Mouse (Mus musculus): ENCODE measurements around the gene Ankrd13a.

Ankrd13a gene

DNA sequence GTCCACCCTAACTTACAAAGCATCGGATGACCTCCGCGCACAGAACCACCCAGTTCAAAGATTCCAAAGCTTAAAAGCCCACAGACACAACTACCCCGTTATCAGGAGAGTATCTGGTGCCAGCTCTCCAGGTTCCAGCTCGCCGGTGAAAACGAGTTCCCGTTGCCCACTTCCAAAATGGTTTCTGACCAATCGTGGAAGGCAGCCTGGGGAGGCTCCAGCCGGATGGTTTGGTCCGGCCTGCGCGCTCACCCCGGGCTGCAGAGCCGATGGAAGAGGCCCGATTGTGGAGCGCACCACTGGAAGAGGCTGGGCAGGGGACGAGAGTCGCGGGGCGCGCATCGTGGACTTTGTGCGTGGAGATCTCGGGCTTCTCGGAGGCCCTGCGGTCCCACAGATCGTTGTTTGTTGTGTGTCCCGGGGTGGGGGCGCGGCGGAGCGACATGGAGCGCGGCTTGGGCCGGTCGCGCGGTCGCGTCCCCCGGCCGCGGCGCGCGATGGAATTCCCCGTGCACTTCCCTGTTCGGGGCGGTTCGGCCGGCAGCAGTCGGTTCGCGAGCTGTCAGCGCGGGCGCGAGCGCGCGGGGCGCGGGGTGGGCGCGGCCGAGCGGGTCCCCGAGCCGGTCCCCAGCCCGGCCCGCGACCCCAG is at the start of gene Ankrd13a:
Ankrd13a (plus strand) TSS at position 275 of the 649 bp plus-strand sequence.
- DNase-seq (ENCODE audit: low read depth, low spot score), result peak; percentile 93

DNA sequence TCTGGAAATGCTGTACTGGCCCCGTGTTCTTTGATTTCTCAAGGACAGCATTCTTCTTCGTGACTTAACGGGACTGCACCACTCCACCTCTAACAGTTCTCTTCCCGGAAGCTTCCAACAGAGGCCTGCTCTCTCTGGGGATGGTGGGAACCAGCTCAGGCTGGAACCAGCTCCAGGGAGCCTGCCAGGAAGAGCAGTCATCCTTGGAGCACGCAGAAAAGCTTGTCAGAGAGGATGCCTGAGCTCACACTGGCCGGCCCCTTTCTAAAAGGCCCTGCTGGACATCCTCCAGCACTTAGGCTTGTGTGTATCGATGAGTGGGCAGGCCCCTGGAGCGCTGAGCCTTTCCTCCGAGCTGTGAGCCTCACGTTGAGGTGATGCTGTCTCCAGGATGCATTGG is 46.3 kb upstream of the Ankrd13a start:
- DNase-seq (ENCODE audit: low read depth, low spot score), result no peak

DNA sequence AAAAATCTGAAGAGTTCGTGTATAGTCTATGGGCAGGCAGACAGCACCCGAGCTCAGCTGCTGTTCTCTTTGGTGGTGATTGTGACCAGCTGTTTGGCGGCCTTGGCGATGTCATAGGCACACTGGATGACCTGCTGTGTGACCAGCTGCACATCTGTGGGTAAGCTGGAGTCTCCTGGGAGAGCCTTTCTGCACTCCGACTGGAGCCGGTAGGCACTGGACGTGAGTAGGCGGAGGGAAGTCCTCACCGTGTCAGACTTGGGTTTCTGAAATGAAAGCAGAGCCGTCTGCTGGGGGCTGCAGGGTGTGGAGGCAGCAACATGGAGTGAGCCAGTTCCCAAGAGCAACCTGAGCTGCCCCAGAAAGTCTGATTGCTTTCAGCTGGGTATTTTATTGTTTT is 44.3 kb upstream of the Ankrd13a start:
- DNase-seq (ENCODE audit: low read depth, low spot score), result no peak

DNA sequence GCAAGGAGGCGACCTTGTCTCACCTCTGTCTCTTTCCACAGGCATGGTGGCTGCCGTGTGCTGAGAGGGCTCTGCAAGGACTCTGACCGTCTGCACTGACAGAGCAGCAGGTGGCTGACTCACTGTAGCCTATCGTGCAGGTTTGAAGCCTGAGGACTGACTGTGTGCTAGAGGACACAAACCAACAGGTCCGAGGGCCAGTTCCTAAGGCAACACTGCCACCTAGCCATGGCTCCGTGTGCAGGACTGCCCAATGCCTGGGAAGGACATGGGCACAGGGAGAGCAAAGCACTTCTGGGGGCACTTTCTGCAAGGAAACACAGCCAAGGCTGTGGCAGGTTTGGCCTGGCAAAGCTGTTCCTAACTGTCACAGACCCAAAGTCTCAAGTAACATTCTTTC is 43.0 kb upstream of the Ankrd13a start:
- DNase-seq (ENCODE audit: low read depth, low spot score), result no peak

DNA sequence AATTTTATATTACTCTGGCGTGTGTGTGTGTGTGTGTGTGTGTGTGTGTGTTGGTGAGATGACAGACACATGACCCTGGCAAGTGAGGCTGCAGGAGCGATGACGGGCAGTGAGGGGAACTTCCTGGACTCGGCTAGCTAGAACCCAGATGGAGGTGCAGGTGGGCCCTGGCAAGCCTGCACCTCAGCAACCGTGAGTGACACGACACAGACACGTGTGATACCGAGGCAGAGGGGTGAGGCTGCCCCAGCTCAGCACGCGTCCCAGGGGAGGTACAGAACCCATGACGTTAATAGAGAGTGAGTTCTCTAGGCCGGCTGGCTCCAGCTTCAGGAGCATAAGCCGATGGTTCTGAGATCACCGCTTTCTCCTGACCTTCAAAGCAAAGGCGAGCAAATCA is 42.5 kb upstream of the Ankrd13a start:
- no peak for DNase-seq (ENCODE audit: low read depth, low spot score)

DNA sequence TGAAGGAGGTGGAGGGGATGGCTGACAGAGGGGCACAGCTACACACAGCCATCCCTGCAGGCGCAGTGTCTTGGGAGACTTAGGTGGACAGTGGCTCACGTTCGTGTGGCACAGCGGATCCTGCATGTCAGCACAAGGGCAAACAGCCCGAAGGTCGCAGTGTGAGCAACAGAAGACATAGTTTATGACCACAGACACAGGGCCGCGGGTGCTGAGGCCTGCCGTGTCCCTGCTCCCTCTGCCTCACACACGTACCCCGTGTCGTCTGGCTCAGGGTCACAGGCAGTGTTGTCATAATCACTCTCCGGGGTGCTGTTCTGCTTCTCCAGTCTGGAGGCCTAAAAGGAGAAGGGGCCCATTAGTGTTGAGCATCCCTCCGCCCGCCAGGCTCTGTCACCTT is 40.9 kb upstream of the Ankrd13a start:
- DNase-seq (ENCODE audit: low read depth, low spot score), result no peak

DNA sequence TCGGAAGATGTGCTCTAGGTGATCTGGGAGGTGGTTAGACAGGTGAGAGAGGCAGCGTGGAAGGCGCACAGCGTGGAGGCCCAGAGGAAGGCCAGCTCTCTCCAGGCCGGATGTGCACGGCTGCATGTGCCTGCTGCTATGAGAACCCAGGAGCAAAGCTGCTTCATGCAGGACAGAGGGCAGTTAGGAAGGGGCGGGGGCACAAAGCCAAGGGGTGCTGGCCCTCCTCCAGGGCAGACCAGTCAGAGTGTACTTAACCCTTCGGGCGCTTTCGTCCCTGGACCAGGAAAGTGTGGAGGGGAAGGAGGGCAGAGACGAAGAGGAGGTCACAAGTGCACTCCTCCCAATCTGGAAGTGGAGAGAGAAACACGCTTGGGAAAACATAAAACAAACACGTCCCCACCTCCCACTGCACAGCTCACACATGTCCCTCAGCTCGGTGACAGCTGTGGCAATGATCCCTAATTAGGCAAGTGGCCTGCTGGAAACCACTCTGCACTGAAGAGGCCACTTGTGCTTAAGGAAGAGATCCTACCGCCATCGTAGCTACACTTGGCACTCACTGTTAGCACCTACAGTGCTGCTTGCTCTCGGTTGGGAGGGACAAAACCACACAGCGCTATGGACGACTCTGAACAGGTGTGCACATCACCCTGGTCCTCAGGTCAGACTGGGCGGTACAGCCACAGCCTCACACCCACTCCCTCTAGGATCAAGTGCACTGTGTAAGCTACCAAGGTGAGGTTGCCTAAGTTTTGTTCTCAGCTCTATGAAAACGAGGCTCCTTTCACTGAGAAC is 37.2 kb upstream of the Ankrd13a start:
- no peak for DNase-seq (ENCODE audit: low read depth, low spot score)

DNA sequence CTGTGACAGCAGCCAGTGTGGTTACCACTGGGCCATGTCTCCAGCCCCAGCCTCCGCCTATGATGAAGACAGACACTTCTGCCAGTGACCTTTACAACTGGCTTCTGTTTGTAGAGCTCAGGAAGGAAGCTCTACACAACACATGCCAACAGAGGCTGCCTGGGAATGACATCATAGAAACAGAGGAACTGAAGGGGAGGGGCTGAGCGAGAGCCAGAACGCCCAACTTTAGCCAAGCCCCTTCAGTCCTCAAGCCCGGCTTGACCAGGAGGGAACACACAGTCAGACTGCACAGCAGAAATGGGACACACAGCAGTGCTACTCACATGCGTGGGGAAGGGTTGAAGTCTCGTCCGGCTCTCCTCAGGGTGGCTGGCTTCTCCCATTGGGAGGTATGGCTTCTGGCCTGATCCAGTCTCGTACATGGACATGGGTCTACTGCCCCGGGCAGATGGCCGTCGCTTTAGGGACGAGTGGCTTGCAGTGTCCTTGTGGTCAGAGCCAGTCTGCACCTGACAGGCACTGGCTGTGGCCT is 35.7 kb upstream of the Ankrd13a start:
- no peak for DNase-seq (ENCODE audit: low read depth, low spot score)

DNA sequence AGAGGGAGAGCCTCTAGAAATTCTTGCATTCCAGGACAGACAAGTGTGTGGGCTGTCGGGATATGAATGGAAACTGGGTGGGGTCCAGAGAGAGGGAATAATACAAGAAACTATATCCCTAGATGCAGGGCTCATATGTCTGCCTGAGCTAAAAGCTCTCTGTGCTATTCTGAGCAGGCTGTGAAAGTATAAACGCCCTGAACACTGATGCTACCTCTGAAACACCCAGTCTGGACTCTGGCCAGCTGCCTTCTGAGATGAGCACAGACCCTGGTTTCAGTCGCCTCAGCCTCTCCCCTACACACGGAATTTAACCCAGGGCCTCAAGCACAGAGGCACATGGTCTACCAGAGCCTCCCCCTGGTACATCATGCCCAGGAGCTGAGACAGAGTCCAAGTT is 33.9 kb upstream of the Ankrd13a start:
- no peak for DNase-seq (ENCODE audit: low read depth, low spot score)

DNA sequence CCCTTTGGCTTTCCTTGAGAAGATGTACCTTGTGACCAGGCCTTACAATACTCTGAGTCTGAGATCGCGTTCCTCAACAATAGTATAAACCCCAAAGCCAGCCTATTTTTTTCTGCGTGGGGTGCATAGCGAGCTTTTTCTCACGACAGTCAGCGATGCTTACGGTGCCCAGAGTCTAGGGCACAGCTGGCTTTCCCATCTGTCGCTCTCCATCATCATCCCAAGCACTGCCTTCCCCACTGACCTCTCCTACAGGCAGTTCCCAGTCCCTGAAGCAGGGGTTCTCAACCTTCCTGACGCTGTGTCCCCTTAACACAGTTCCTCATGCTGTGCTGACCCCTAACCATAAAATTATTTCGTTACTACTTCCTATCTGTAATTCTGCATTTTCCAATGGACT is 31.9 kb upstream of the Ankrd13a start:
- DNase-seq (ENCODE audit: low read depth, low spot score), result no peak

DNA sequence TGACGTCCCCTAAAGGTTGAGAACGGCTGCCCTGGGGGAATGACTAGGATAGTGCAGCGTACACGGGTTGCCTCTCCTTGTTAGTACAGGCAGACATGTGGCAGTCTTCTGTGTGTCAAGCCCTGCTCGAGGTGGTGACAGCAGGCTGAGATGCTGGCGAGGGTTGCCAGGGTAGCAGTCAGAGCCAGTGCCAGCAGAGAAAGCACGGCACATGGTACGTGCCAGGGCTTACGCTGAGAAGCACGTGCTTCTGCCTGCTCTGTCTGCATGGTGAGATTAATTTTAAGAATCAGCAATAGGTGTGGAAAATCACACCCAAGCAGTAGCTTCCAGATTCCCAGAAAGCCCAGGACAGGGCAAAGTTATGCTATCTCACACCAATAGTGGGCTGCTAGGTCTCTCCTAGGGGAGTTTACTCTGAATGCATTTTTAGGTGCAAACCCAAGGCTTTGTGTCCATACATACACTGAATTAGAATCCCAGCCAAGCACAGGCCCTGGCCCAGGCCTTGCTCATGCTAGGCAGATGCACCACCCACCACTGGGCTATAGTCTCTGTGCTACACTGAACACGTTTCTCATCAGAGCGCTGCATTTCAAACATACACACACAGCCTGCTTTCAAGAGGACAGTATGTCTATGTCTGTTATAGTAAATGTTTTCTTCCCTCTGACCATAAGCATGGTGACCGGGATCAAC is 31.3 kb upstream of the Ankrd13a start:
- no peak for DNase-seq (ENCODE audit: low read depth, low spot score)

DNA sequence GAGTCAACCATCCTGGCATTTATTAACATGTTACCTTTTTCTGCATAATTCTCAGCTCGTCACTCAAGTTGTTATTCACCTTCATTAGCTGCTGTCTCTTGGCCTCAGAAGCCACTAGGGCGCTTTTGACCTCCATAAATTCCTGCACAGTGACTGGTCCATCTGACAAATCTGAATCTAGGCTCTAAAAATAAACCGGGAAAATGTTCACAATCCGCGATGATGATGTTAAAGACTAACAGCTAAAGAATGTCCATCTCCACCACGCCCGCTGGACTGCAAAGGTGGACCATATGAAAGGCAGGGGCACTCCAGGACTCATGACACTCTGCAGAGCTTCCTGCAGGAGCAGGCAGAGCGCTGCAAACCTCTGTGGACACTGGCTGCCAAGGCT is 30.8 kb upstream of the Ankrd13a start:
- DNase-seq (ENCODE audit: low read depth, low spot score), result no peak

DNA sequence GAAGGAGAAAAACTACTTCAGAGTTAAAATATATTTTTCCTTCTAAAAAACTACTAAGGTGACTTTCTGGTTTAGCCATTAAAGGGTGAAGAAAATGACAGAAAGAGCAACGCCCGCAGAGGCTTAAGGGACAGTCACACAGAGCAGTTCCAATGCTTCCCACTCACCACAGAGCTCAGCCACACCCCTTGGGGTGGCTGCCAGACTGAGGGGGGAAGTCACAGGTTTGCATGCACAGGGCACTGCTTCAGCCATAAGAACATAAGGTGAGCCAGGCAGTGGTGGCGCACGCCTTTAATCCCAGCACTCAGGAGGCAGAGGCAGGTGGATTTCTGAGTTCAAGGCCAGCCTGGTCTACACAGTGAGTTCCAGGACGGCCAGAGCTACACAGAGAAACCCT is 28.9 kb upstream of the Ankrd13a start:
- DNase-seq (ENCODE audit: low read depth, low spot score), result no peak

DNA sequence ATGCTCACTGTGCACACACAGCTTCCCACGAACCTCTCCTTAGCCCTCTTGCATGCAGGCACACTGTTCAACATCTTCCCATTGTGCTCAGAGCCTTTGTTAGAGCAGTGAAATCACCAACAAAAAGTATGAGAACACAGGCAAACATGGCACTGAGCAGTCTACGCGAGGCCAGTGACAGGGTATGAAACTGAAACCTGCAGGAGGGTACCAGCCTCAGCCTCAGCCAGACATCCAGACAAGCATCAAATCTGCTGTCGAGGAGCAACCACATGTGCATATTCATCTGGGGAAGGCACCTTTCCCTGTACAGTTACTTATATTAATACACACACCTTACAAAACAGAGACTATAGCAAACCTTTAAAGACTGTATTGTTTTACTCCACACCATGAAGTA is 27.6 kb upstream of the Ankrd13a start:
- no peak for DNase-seq (ENCODE audit: low read depth, low spot score)

DNA sequence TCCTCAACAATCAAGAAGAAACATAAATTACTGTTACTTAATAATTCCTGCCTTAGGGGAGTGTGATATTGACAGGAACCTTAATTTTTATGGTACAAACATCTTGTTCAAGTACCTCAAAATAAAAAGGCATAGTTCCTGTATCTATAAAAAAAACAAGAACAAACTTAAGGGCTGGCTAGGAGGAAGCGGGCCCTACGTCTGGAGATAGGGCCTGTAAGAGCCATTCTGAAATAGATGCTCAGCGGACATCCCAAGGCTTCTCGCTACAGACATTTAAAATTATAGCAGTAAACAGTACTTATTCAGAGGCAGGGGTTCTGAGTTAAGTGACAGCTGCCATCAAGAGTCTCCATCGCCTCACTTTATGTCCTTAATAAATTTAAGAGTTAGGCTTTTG is 27.0 kb upstream of the Ankrd13a start:
- DNase-seq (ENCODE audit: low read depth, low spot score), result no peak

DNA sequence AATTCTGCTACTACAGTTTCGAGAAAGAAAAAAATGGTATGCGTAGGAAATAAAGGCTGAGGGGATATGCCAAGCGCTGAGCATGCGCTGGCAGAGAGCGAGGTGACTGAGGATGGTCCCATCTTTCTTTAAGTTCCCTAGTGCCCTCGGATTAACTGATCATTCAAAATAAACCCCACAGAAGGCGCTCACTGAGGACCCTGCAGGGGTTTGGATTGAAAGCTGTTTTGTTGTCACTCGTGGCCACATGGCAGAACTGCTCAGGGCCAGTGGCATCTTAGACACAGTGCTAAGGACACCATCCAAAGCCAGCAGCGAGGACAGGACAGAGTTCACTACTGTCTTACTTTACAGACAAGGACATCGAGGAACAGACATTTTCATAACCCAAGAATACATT is 24.2 kb upstream of the Ankrd13a start:
- DNase-seq (ENCODE audit: low read depth, low spot score), result no peak

DNA sequence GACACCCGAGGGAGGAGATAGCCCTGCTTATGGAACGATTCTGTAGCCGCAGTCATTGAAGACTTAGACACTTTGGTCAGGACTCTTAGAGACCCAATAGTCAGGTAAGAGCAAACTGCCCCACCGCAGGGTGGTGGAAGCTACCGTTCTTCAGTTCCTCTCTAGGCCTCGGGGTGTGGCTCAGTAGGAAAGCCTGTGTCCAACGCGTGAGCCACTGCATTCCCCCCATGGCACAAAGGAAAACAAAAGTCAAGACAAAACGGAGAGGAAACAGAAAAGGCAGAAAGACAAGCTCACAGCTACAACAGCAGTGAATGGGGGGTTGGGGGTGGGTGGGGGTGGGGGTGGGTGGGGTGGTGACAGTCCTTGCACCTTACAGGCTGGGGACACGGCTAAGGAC is 22.1 kb upstream of the Ankrd13a start:
- no peak for DNase-seq (ENCODE audit: low read depth, low spot score)

DNA sequence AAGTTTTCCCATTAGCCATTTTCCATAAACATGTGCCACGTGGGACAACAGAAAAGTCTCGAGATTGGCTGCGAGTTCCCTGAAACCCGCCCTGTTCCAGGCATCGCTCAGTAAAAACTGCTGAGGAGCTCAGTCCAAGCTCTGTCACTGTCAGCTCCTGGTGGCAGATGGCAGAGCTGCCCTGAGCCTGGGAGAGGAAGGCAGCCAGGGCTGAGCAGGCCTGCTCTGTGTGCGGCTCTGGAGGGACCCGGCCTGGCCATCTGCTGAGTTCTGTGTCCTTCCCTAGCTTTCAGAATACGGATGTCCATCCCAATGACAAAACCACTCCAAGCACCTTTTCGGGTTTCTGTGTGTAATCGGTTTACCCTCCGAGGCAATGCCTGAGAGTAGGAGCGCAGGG is 21.1 kb upstream of the Ankrd13a start:
- DNase-seq (ENCODE audit: low read depth, low spot score), result no peak

DNA sequence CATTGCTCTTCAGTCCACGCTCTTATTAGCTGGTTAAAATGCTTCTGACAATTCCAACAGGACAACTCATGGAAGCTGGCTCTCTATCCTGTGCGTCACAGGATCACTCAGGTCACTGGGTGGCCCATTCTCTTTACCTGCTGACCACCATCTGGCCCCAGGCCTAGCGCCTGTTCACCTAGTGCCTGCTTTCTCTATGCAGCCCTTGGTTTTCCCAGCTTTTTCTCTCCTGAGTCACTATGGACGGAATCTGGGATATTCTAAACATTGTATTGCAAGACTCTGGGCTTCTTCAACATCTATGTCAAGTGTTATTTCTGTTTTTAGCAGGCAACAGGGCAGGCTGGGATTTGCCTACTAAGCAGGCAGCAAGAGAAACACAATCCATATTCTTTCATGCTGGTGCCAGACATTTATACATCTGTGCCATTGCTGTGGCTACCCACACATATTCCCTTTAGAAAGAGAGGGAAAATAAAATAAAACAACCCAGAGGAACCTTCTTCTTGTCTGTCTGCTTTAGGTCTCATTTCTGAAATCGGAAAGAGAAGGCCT is 14.9 kb upstream of the Ankrd13a start:
- no peak for DNase-seq (ENCODE audit: low read depth, low spot score)

DNA sequence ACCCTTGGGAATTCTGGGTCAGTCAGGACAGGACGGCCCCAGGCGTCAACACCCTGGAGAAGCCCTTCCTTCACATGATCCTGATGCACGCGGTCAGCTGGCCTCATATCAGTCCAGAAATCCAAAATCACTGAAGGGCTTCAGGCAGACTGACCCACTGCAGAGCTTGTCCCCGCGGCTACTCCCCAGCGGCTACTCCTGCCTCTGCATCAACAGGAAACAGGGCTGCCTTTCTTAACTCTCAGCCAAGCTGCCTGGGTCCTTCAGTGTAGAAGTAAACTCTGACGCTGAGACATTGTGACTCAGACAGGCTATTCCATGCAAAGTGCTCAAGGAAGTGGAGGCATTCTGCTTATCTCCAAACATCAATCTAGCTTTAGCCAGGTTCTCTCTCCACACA is 12.5 kb upstream of the Ankrd13a start:
- no peak for DNase-seq (ENCODE audit: low read depth, low spot score)

DNA sequence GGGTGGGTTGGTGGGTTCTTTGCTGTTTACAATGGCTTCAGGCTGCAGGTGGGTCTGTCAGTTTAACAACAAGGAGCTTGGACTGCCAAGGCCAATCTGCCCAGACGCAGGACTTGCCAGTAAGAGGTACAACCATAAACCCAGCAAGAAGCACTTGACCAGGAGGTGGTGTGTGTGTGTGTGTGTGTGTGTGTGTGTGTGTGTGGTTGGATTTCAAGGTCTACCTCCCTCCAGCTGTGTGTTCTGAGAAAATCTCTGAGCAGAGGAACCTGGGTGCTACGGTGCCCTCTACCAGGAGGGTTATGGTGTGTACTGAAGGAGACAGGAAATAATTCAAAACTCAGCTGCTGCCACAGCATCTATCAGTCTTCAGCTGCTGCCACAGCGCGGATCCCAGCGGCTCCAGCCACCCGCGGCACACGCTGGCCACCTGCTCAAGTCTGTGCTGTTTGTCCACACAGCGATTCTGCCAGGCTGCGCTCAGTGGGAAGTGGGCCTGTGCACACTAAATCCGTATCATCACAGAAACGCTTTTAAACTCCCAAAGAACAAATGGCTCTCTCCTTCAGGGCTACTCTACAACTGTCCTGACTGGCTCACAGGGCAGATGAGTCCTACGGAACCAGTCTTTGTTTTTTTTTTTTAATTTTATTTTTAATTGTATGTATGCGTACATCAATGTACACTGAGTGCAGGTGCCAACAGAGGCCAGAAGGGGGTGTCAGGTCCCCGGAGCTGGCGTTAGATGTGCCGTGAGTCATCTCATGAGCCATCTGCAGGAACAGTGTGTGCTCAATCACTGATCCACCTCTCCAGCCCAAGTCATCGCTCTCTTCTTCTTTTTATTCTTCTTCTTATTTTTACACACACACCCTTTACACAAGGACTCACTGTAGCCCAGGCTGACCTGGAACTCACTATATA is 9.4 kb upstream of the Ankrd13a start:
- peak; percentile 32 for DNase-seq (ENCODE audit: low read depth, low spot score)

All from CD4-positive helper T cell, adult 2 months (primary cell).